ENCODE assay signal across 18 mouse cellular contexts in genomic region chr8:126387566-126387965, GRCm38 (mm10). TPM values are rescaled to one million over a fixed set of nuclear protein-coding genes. Genes with fewer than 3 reads are reported as not detected.
A peak's percentile ranks its signal among the peaks of the same experiment; 100 is the strongest.
DNase-seq lines count a peak whose midpoint lies in the region; ATAC-seq and TF ChIP-seq lines count a peak whose summit lies in the region.
"Had no signal": no experiment of that assay in that cellular context is flagged by ENCODE, and none has a peak within 500 bp of the region (broad histone marks: within the 10 kb centered on the region; RNA-seq: fewer than 3 reads in every experiment).

No protein-coding gene starts in this region.

- WGBS in kidney, adult 2 months, result 85% methylated on average over 4 of the region's 4 CpGs
- WGBS in kidney, embryonic 15.5 days, result 82% methylated on average over 4 of the region's 4 CpGs

- H3K27me3 ChIP-seq in kidney, adult 2 months (replicated peaks; ENCODE audit: control insufficient read depth, insufficient read depth, low read length), result no peaks in the 10 kb centered on the region
- no peaks in the 10 kb centered on the region for H3K27me3 ChIP-seq in kidney, embryonic 15.5 days
- H3K27me3 ChIP-seq: limb, embryonic 15.5 days; midbrain, embryonic 15.5 days; Patski had no signal

- no peaks in the 10 kb centered on the region for H3K36me3 ChIP-seq in kidney, adult 2 months (ENCODE audit: control insufficient read depth, insufficient read depth, low read length)
- H3K36me3 ChIP-seq in kidney, embryonic 15.5 days, result no peaks in the 10 kb centered on the region
- H3K36me3 ChIP-seq: limb, embryonic 15.5 days; midbrain, embryonic 15.5 days had no signal

- H3K4me1 ChIP-seq in kidney, adult 2 months (ENCODE audit: control insufficient read depth, insufficient read depth, low read length), result peaks cover 9% of the 10 kb centered on the region; the same call in 1 of the 2 replicates
- no peaks in the 10 kb centered on the region for H3K4me1 ChIP-seq in kidney, embryonic 15.5 days
- H3K4me1 ChIP-seq: midbrain, embryonic 15.5 days had no signal

- no peak overlapping the region for H3K4me2 ChIP-seq in kidney, embryonic 15.5 days
- H3K4me2 ChIP-seq: hindbrain, embryonic 14.5 days; limb, embryonic 15.5 days; midbrain, embryonic 15.5 days had no signal

- no peaks in the 10 kb centered on the region for H3K9me3 ChIP-seq in kidney, embryonic 15.5 days (replicated peaks)
- H3K9me3 ChIP-seq: limb, embryonic 15.5 days; midbrain, embryonic 15.5 days had no signal

- ATAC-seq in megakaryocyte, adult 5-6 weeks (ENCODE audit: poor library complexity, severe bottlenecking), result peak; percentile 90
- ATAC-seq in kidney, embryonic 15.5 days (replicated peaks; ENCODE audit: low FRiP score), result no peak
- ATAC-seq: CD4-positive, CD25-positive, alpha-beta regulatory T cell, adult 4 months; midbrain, embryonic 15.5 days; Patski had no signal

- no peak for TF ChIP-seq POLR2A in kidney, adult 2 months (IDR thresholded peaks at IDR 0.05; ENCODE audit: low read depth, low read length)

- peak; percentile 11 for DNase-seq in lung, postnatal 10 days
- DNase-seq in lung, postnatal 14 days, result no peak
- DNase-seq in 416B (ENCODE audit: low read depth) (peak; percentile 63), NIH3T3 (ENCODE audit: low read depth) (peak; percentile 38)
- no peak for DNase-seq in kidney, adult 2 months
- DNase-seq: cerebellum, postnatal 10 days; gastrocnemius, postnatal 14 days; kidney, adult 11 months; kidney, postnatal 14 days; lung, adult 18-20 months; right cerebral cortex, postnatal 14 days had no signal

- H3K9ac ChIP-seq in kidney, embryonic 15.5 days, result no peak overlapping the region
- H3K9ac ChIP-seq: hindbrain, embryonic 14.5 days; limb, embryonic 15.5 days; midbrain, embryonic 15.5 days had no signal

- no peak for TF ChIP-seq CTCF in kidney, adult 2 months (conservative IDR thresholded peaks at IDR 0.05; ENCODE audit: insufficient read depth, insufficient read length, low read depth, low read length)

- H3K4me3 ChIP-seq in kidney, adult 2 months (ENCODE audit: insufficient read depth, low read depth, low read length), result no peak overlapping the region
- no peak overlapping the region for H3K4me3 ChIP-seq in kidney, embryonic 15.5 days (replicated peaks)
- H3K4me3 ChIP-seq: limb, embryonic 15.5 days; midbrain, embryonic 15.5 days had no signal

- H3K27ac ChIP-seq in kidney, adult 2 months (ENCODE audit: insufficient read depth, low read depth, low read length), result no peak overlapping the region
- no peak overlapping the region for H3K27ac ChIP-seq in kidney, embryonic 15.5 days
- H3K27ac ChIP-seq: hindbrain, embryonic 14.5 days; limb, embryonic 15.5 days; midbrain, embryonic 15.5 days had no signal

RNA-seq across cellular contexts. Expression of gene Coa6, which starts 34.7 kb away (rescaled TPM):
- total RNA-seq in megakaryocyte, adult 5-6 weeks (2015), result 24.4 and 36.5 TPM in 2 replicates
- 25.7 and 30.1 TPM in 2 replicates for total RNA-seq in megakaryocyte, adult 5-6 weeks (2017)
- polyA plus RNA-seq in kidney, adult 2 months (2012; rRNA removed), result 87.6 and 128 TPM in 2 replicates
- polyA plus RNA-seq in kidney, embryonic 15.5 days (2015; fragmentation: Nextera tagmentation; extraction: Ambion mirVana), result 53.7 and 59.3 TPM in 2 replicates

Comparison
In these comparisons a context has a peak if more than half of its experiments do, and no peak if none do; other contexts are left out.
1. DNase-seq: peak in lung, postnatal 10 days (single experiment), 416B (single experiment) and NIH3T3 (single experiment); none in lung, postnatal 14 days (single experiment) and kidney, adult 2 months (single experiment).